Mouse (Mus musculus) ES-E14 (cell line): ENCODE results near the gene Lrmda. TPM values are rescaled to one million over a fixed set of nuclear protein-coding genes. Genes with fewer than 3 reads are reported as not detected.

Source experiments
- DNase-seq: peaks from one replicate; pipeline ENCODE4 v3.0.0-alpha.2; 2013; ENCODE audit warnings: low read depth, low spot score
- H3K27ac ChIP-seq: 2 replicates; pipeline ENCODE4 v1.5.1; 2012; ENCODE audit warnings: low read depth, mild to moderate bottlenecking, low read length, moderate library complexity, mixed read lengths; ENCODE audit not compliant: poor library complexity, insufficient read depth, severe bottlenecking
- H3K36me3 ChIP-seq: 2 replicates; pipeline ENCODE4 v1.6.1; 2012; ENCODE audit warnings: mild to moderate bottlenecking, low read length, moderate library complexity, mixed read lengths; ENCODE audit not compliant: control insufficient read depth, poor library complexity, insufficient read depth, severe bottlenecking
- H3K4me1 ChIP-seq, 2 experiments: fragments of 150-350 bp in 1 of 2; sonication (generic) in 1 of 2; 2 replicates each; pipeline ENCODE4 v1.6.1; 2012; ENCODE audit warnings: low read length in 2 of 2, mild to moderate bottlenecking in 1 of 2, mixed read lengths in 1 of 2; ENCODE audit not compliant: control insufficient read depth in 2 of 2, insufficient read depth in 2 of 2, poor library complexity in 1 of 2
- H3K4me3 ChIP-seq, 2 experiments: fragments of 150-350 bp in 1 of 2; sonication (generic) in 1 of 2; 2 replicates each; pipeline ENCODE4 v1.5.1; 2012; ENCODE audit warnings: low read length in 2 of 2, low read depth in 1 of 2, mild to moderate bottlenecking in 1 of 2, mixed read lengths in 1 of 2; ENCODE audit not compliant: insufficient read depth in 1 of 2, poor library complexity in 1 of 2, severe bottlenecking in 1 of 2
- H3K9ac ChIP-seq: 2 replicates; pipeline ENCODE4 v1.6.1; 2012; ENCODE audit warnings: low read depth, mild to moderate bottlenecking, low read length, mixed read lengths; ENCODE audit not compliant: poor library complexity, insufficient read depth, severe bottlenecking
- H3K9me3 ChIP-seq: fragments of 150-350 bp; sonication (generic); 2 replicates; pipeline ENCODE4 v1.6.1; 2012; ENCODE audit warnings: low read depth, mild to moderate bottlenecking, low read length; ENCODE audit not compliant: control insufficient read depth, insufficient read depth
- CHD2 ChIP-seq: IDR thresholded peaks from 2 replicates; pipeline ENCODE4 v1.6.1; 2014; ENCODE audit warnings: mild to moderate bottlenecking, low read depth, low read length, inconsistent platforms
- HCFC1 ChIP-seq: IDR thresholded peaks from 2 replicates; pipeline ENCODE4 v1.6.1; 2012; ENCODE audit warnings: low read length, inconsistent platforms, borderline replicate concordance; ENCODE audit not compliant: insufficient read depth
- MAFK ChIP-seq: IDR thresholded peaks from 2 replicates; pipeline ENCODE4 v1.6.1; 2014; ENCODE audit warnings: mild to moderate bottlenecking, low read depth, low read length, inconsistent platforms; ENCODE audit not compliant: insufficient read depth
- ZC3H11A ChIP-seq: IDR thresholded peaks from 2 replicates; pipeline ENCODE4 v1.6.1; 2012; ENCODE audit warnings: low read depth, mild to moderate bottlenecking, inconsistent platforms, low read length, borderline replicate concordance
- ZNF384 ChIP-seq: IDR thresholded peaks from 2 replicates; pipeline ENCODE4 v1.6.1; 2012; ENCODE audit warnings: low read depth, low read length, inconsistent platforms
- in situ Hi-C, 2 experiments: fragments of 600-800 bp; cut with MboI; formaldehyde crosslinking; loops; one replicate each; pipeline ENCODE4 v1.15.1; 2025; ENCODE audit warnings: low sequenced_read_pairs in 2 of 2, inconsistent platforms in 1 of 2; ENCODE audit not compliant: unreplicated experiment in 2 of 2
- total RNA-seq: library from RNA; depleted of rRNA; stranded (reverse); fragments of 300-350 nt; gene quantifications from 2 replicates; pipeline ENCODE4 v1.2.3, GENCODE M21; 2012

The Lrmda gene
- total RNA-seq, 1 experiment: 0.22 TPM

- in situ Hi-C loops: no loop called here
- H3K36me3 ChIP-seq: no peaks in the 10 kb centered on the region
- no peak for DNase-seq
- H3K9me3 ChIP-seq: no peaks in the 10 kb centered on the region
- H3K27ac ChIP-seq: no peak overlapping the region
- H3K4me1 ChIP-seq: no peaks in the 10 kb centered on the region
- H3K4me3 ChIP-seq: no peak overlapping the region
- TF ChIP-seq MAFK (no peak), ZC3H11A (no peak), HCFC1 (no peak), ZNF384 (no peak)
- no peak overlapping the region for H3K9ac ChIP-seq
Measured at GRCm38 (mm10) chr14:22931114-22931822, 911.8 kb downstream of the Lrmda start.

- in situ Hi-C loops: no loop called here
- Histone ChIP-seq H3K27ac (no peak overlapping the region), H3K4me3 (no peak overlapping the region), H3K9me3 (no peaks in the 10 kb centered on the region), H3K4me1 (no peaks in the 10 kb centered on the region), H3K9ac (no peak overlapping the region), H3K36me3 (no peaks in the 10 kb centered on the region)
- TF ChIP-seq HCFC1 (no peak), ZC3H11A (no peak), ZNF384 (no peak), CHD2 (no peak), MAFK (no peak)
- no peak for DNase-seq
Measured at GRCm38 (mm10) chr14:22936701-22937100, 917.2 kb downstream of the Lrmda start.

- no peak for DNase-seq
- in situ Hi-C loops: no loop called here
- Histone ChIP-seq H3K36me3 (no peaks in the 10 kb centered on the region), H3K4me1 (no peaks in the 10 kb centered on the region), H3K9me3 (no peaks in the 10 kb centered on the region), H3K4me3 (no peak overlapping the region), H3K9ac (no peak overlapping the region), H3K27ac (no peak overlapping the region)
- no peak for TF ChIP-seq MAFK
- no peak for TF ChIP-seq HCFC1
- TF ChIP-seq CHD2: no peak
- no peak for TF ChIP-seq ZC3H11A
- no peak for TF ChIP-seq ZNF384
Measured at GRCm38 (mm10) chr14:22940576-22940975, 921.1 kb downstream of the Lrmda start.

- Histone ChIP-seq H3K27ac (no peak overlapping the region), H3K9ac (no peak overlapping the region), H3K4me1 (no peaks in the 10 kb centered on the region), H3K36me3 (no peaks in the 10 kb centered on the region), H3K9me3 (no peaks in the 10 kb centered on the region), H3K4me3 (no peak overlapping the region)
- no peak for TF ChIP-seq ZNF384
- no peak for TF ChIP-seq MAFK
- no peak for TF ChIP-seq ZC3H11A
- no peak for TF ChIP-seq HCFC1
- TF ChIP-seq CHD2: no peak
- DNase-seq: no peak
- in situ Hi-C loops: no loop called here
Measured at GRCm38 (mm10) chr14:22942569-22942968, 923.1 kb downstream of the Lrmda start.

DNA sequence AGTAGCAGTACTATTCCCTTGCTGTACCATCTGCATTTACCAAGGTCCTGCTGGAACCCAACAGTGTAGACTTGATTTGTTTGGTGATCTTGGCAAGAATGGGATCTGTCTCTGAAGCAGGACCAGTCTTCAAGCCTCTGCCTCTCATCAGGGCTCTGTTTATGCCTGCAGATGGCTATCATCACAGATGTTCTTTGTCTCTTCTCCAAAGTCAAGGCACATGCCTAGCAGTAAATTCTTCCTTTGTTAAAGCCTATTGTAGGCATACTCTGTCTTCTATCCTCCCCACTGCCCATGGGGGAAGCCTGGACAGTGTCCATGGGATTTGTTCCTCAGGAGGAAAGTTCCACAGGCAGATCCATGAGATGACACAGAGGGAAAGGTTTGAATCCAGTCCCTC lies 930.0 kb downstream of the Lrmda start:
- Histone ChIP-seq H3K27ac (no peak overlapping the region), H3K9ac (no peak overlapping the region), H3K4me1 (no peaks in the 10 kb centered on the region), H3K36me3 (no peaks in the 10 kb centered on the region), H3K4me3 (no peak overlapping the region), H3K9me3 (no peaks in the 10 kb centered on the region)
- no peak for TF ChIP-seq MAFK
- no peak for TF ChIP-seq HCFC1
- no peak for TF ChIP-seq ZC3H11A
- TF ChIP-seq CHD2: no peak
- TF ChIP-seq ZNF384: no peak
- DNase-seq: no peak
- in situ Hi-C loops: no loop called here
